Mouse (Mus musculus) adrenal gland, postnatal 14 days (tissue): ENCODE measurements around the gene Tspan5. TPM values are rescaled to one million over a fixed set of nuclear protein-coding genes. Genes with fewer than 3 reads are reported as not detected.

Experiments
- DNase-seq: peaks from one replicate; pipeline ENCODE4 v3.0.0; 2021; ENCODE audit warnings: mixed read lengths
- total RNA-seq: library from RNA; stranded (reverse); gene quantifications from 2 replicates; pipeline ENCODE4 v1.2.3, GENCODE M21; 2021

Tspan5 gene
- total RNA-seq, 1 experiment from 2014 or later: 38.2 TPM

GRCm38 (mm10) chr3:138743061-138743671 is 1.2 kb downstream of the Tspan5 start:
- DNase-seq: peak; percentile 87

- no peak for DNase-seq
Measured at GRCm38 (mm10) chr3:138744030-138744774, 2.2 kb downstream of the Tspan5 start.

GRCm38 (mm10) chr3:138745091-138745490 is 3.1 kb downstream of the Tspan5 start:
- no peak for DNase-seq

- no peak for DNase-seq
Measured at GRCm38 (mm10) chr3:138745596-138745995, 3.6 kb downstream of the Tspan5 start.

GRCm38 (mm10) chr3:138746556-138746955 is 4.6 kb downstream of the Tspan5 start:
- DNase-seq: no peak

GRCm38 (mm10) chr3:138747035-138747434 is 5.0 kb downstream of the Tspan5 start:
- DNase-seq: no peak

- no peak for DNase-seq
Measured at GRCm38 (mm10) chr3:138747985-138748384, 6.0 kb downstream of the Tspan5 start.

- DNase-seq: no peak
Measured at GRCm38 (mm10) chr3:138749645-138750044, 7.7 kb downstream of the Tspan5 start.

- DNase-seq: no peak
Measured at GRCm38 (mm10) chr3:138751328-138751727, 9.3 kb downstream of the Tspan5 start.

GRCm38 (mm10) chr3:138752056-138752455 is 10.1 kb downstream of the Tspan5 start:
- no peak for DNase-seq

GRCm38 (mm10) chr3:138752769-138753168 is 10.8 kb downstream of the Tspan5 start:
- no peak for DNase-seq

GRCm38 (mm10) chr3:138753182-138753885 is 11.3 kb downstream of the Tspan5 start:
- DNase-seq: peak; percentile 69

GRCm38 (mm10) chr3:138754328-138754727 is 12.3 kb downstream of the Tspan5 start:
- DNase-seq: no peak

- no peak for DNase-seq
Measured at GRCm38 (mm10) chr3:138757283-138757682, 15.3 kb downstream of the Tspan5 start.

GRCm38 (mm10) chr3:138759968-138760684 is 18.1 kb downstream of the Tspan5 start:
- no peak for DNase-seq

GRCm38 (mm10) chr3:138760685-138761119 is 18.7 kb downstream of the Tspan5 start:
- peak; percentile 50 for DNase-seq

GRCm38 (mm10) chr3:138761531-138761930 is 19.5 kb downstream of the Tspan5 start:
- no peak for DNase-seq

GRCm38 (mm10) chr3:138763941-138764340 is 21.9 kb downstream of the Tspan5 start:
- no peak for DNase-seq

GRCm38 (mm10) chr3:138764782-138765181 is 22.8 kb downstream of the Tspan5 start:
- DNase-seq: peak; percentile 72

GRCm38 (mm10) chr3:138767034-138767433 is 25.0 kb downstream of the Tspan5 start:
- DNase-seq: no peak

- no peak for DNase-seq
Measured at GRCm38 (mm10) chr3:138768541-138769093, 26.6 kb downstream of the Tspan5 start.
